Comparison of ENCODE assay signal across 21 mouse cellular contexts in genomic region chr8:111564093-111564492, GRCm38 (mm10). TPM values are rescaled to one million over a fixed set of nuclear protein-coding genes. Genes with fewer than 3 reads are reported as not detected.
DNase-seq lines count a peak whose midpoint lies in the region; ATAC-seq and TF ChIP-seq lines count a peak whose summit lies in the region.
"Had no signal": no experiment of that assay in that cellular context is flagged by ENCODE, and none has a peak within 500 bp of the region (broad histone marks: within the 10 kb centered on the region; RNA-seq: fewer than 3 reads in every experiment).

No protein-coding gene starts in this region.

- H3K9me3 ChIP-seq in heart, postnatal 0 days (replicated peaks; ENCODE audit: control insufficient read depth, low read length): no peaks in the 10 kb centered on the region
- H3K9me3 ChIP-seq in heart, embryonic 12.5 days (replicated peaks): no peaks in the 10 kb centered on the region
- H3K9me3 ChIP-seq: forebrain, embryonic 10.5 days; forebrain, embryonic 13.5 days had no signal

- H3K4me2 ChIP-seq in heart, postnatal 0 days (ENCODE audit: low read depth, low read length): no peak overlapping the region
- H3K4me2 ChIP-seq in heart, embryonic 12.5 days: no peak overlapping the region
- H3K4me2 ChIP-seq: forebrain, embryonic 13.5 days; hindbrain, embryonic 14.5 days had no signal

- H3K36me3 ChIP-seq in heart, postnatal 0 days (replicated peaks; ENCODE audit: control insufficient read depth, insufficient read depth, low read length): peaks cover 3% of the 10 kb centered on the region; the same call in 1 of the 2 replicates
- H3K36me3 ChIP-seq in heart, embryonic 12.5 days: no peaks in the 10 kb centered on the region

- no peak overlapping the region for H3K4me3 ChIP-seq in heart, postnatal 0 days (ENCODE audit: low read depth, low read length)
- no peak overlapping the region for H3K4me3 ChIP-seq in heart, embryonic 12.5 days
- H3K4me3 ChIP-seq: forebrain, embryonic 10.5 days; forebrain, embryonic 13.5 days had no signal

- H3K27ac ChIP-seq in heart, postnatal 0 days (ENCODE audit: low read depth): peak overlapping the region; percentile 66; the same call in 1 of the 2 replicates
- H3K27ac ChIP-seq in heart, embryonic 12.5 days (ENCODE audit: poor library complexity, severe bottlenecking): no peak overlapping the region
- H3K27ac ChIP-seq: forebrain, embryonic 10.5 days; forebrain, embryonic 13.5 days; hindbrain, embryonic 14.5 days; hindbrain, postnatal 0 days had no signal

- H3K27me3 ChIP-seq in heart, postnatal 0 days (ENCODE audit: control insufficient read depth, insufficient read depth, low read length): no peaks in the 10 kb centered on the region
- no peaks in the 10 kb centered on the region for H3K27me3 ChIP-seq in heart, embryonic 12.5 days (replicated peaks)
- H3K27me3 ChIP-seq: forebrain, embryonic 13.5 days had no signal

- WGBS in heart, postnatal 0 days: 85% methylated on average over 2 of the region's 2 CpGs
- 88% methylated on average over 2 of the region's 2 CpGs for WGBS in heart, embryonic 12.5 days

- ATAC-seq in CD4-positive, CD25-positive, alpha-beta regulatory T cell, adult 4 months: no peak
- no peak for ATAC-seq in heart, postnatal 0 days (ENCODE audit: insufficient read depth, low read depth)
- no peak for ATAC-seq in heart, embryonic 12.5 days (ENCODE audit: insufficient number of reproducible peaks, low FRiP score)
- ATAC-seq: forebrain, embryonic 13.5 days; forebrain, embryonic 16.5 days; hindbrain, postnatal 0 days; intestine, postnatal 0 days had no signal

- TF ChIP-seq CTCF in heart, postnatal 0 days (IDR thresholded peaks at IDR 0.05; ENCODE audit: low read depth): no peak

- no peak overlapping the region for H3K9ac ChIP-seq in heart, postnatal 0 days (replicated peaks; ENCODE audit: low read depth, low read length)
- H3K9ac ChIP-seq in heart, embryonic 12.5 days: no peak overlapping the region
- H3K9ac ChIP-seq: forebrain, embryonic 13.5 days; hindbrain, embryonic 14.5 days had no signal

- peaks cover 33% of the 10 kb centered on the region for H3K4me1 ChIP-seq in heart, postnatal 0 days (ENCODE audit: control insufficient read depth, insufficient read depth)
- H3K4me1 ChIP-seq in heart, embryonic 12.5 days (replicated peaks): peaks cover 62% of the 10 kb centered on the region

- DNase-seq in CD4-positive, CD25-positive, alpha-beta regulatory T cell, adult 2 months (ENCODE audit: low read depth, low spot score): peak; percentile 50
- DNase-seq in heart, postnatal 0 days (ENCODE audit: low spot score): no peak
- DNase-seq in thymus, postnatal 4 days: peak; percentile 48
- no peak for DNase-seq in thymus, postnatal 25 days
- DNase-seq: adrenal gland, adult 8-10 months; adrenal gland, postnatal 25 days; cerebellum, adult 11-12 months; cerebellum, adult 9-10 months; cerebellum, postnatal 14 days; gastrocnemius, postnatal 10 days; gastrocnemius, postnatal 36 days; heart, postnatal 14 days; heart, postnatal 4 days had no signal

- no peak for TF ChIP-seq EP300 in heart, postnatal 0 days (IDR thresholded peaks at IDR 0.05; ENCODE audit: low read depth)

RNA-seq across cellular contexts. Expression of gene Znrf1, which starts 28.2 kb away (rescaled TPM):
- polyA plus RNA-seq in CD4-positive, CD25-positive, alpha-beta regulatory T cell, adult 4 months (2017; shearing (Covaris generic)): 10 to 100 TPM; 27.5 to 43.5 TPM
- 52.1 and 69.1 TPM in 2 replicates for total RNA-seq in heart, postnatal 0 days (2014; rRNA removed; ENCODE audit: low replicate concordance)
- 13.9 and 15.1 TPM in 2 replicates for polyA plus RNA-seq in heart, postnatal 0 days (2015; fragmentation: Nextera tagmentation; extraction: Ambion mirVana)
- polyA plus RNA-seq in heart, embryonic 12.5 days (2016; fragmentation: Nextera tagmentation; extraction: Ambion mirVana): 33.1 and 35.1 TPM in 2 replicates

RNA-seq across cellular contexts. Expression of gene Wdr59, which starts 42.2 kb away (rescaled TPM):
- polyA plus RNA-seq in CD4-positive, CD25-positive, alpha-beta regulatory T cell, adult 4 months (2017; shearing (Covaris generic)): 1 to 10 TPM; 4.3 to 6.5 TPM
- 3.2 and 6.5 TPM in 2 replicates for total RNA-seq in heart, postnatal 0 days (2014; rRNA removed; ENCODE audit: low replicate concordance)
- polyA plus RNA-seq in heart, postnatal 0 days (2015; fragmentation: Nextera tagmentation; extraction: Ambion mirVana): 2.3 and 2.4 TPM in 2 replicates
- polyA plus RNA-seq in heart, embryonic 12.5 days (2016; fragmentation: Nextera tagmentation; extraction: Ambion mirVana): 4.7 and 4.9 TPM in 2 replicates

Comparison
In these comparisons a context has a peak if more than half of its experiments do, and no peak if none do; other contexts are left out.
1. DNase-seq: peak in CD4-positive, CD25-positive, alpha-beta regulatory T cell, adult 2 months (single experiment) and thymus, postnatal 4 days (single experiment); none in heart, postnatal 0 days (single experiment) and thymus, postnatal 25 days (single experiment).